Mouse (Mus musculus): ENCODE results near the gene Dlg5. TPM values are rescaled to one million over a fixed set of nuclear protein-coding genes. Genes with fewer than 3 reads are reported as not detected.

Dlg5 gene
- total RNA-seq, 4 experiments from 2014 or later: 9.0 to 12.7 (median 9.8) TPM

GRCm38 (mm10) chr14:24125069-24125468, 120.7 kb downstream of the Dlg5 start:
- no peak for DNase-seq (ENCODE audit: low spot score)

- no peak for DNase-seq (ENCODE audit: low spot score)
Measured at GRCm38 (mm10) chr14:24124171-24124570, 121.5 kb downstream of the Dlg5 start.

GRCm38 (mm10) chr14:24106734-24107133, 139.0 kb downstream of the Dlg5 start:
- no peak for DNase-seq (ENCODE audit: low spot score)

GRCm38 (mm10) chr14:24098828-24099227, 146.9 kb downstream of the Dlg5 start:
- DNase-seq (ENCODE audit: low spot score): no peak

DNA sequence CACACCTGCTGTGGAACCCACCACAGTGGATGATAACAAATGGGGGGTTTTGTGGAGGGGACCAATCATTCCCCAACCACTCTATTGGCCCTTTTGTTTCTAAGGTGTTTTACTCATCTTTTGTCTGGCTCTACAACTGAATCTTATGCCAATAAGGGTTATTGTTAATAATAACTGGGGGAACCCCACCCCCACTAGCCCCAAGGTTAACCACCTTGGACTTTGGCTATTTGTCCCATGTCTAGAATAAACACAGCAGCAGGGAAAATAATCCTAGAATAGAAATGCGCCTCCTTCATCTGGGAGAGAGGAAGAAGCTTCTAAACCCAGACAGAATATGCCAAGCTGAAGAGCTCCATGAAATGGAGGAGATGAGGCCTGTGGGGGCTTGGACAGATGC, 151.1 kb downstream of the Dlg5 start:
- no peak for DNase-seq (ENCODE audit: low spot score)

DNA sequence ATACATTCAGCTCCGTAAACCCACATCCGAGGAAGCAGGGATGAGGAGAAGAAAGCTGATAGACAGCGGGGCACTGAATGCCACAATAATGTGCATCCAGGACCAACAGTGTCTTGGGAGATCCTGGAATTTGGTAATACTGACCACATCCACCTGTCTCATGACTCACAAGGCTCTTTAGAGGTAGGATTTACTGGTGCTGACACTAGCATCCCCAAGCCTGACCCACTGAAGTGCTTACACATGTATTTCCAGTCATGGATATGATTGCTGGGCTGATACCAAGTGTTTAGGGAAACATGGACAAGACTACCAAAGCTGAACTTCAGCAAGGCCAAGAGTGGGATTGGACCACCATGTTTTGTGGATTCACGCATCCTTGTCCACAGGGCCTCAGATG, 152.5 kb downstream of the Dlg5 start:
- no peak for DNase-seq (ENCODE audit: low spot score)

GRCm38 (mm10) chr14:24092391-24092790, 153.3 kb downstream of the Dlg5 start:
- DNase-seq (ENCODE audit: low spot score): no peak

- DNase-seq (ENCODE audit: low spot score): no peak
Measured at GRCm38 (mm10) chr14:24090790-24091189, 154.9 kb downstream of the Dlg5 start.

DNA sequence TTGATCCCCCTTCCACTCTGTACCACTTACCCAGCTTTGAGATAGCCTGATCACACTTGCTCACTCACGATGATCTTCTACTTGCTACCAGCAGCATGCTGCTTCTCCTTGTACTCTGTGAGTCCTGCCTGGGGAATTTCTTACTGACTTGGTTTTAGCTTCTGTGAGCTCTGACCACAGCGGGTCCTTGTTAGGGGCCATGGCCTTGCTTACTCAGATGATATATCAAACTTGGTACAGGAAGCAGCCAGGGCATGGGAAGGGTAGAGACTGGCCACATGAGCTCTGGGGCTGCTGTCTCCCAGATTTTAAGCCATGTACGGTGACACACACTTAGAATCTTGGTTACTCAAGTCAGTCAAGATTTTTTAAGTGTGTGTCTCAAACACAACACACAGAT, 156.5 kb downstream of the Dlg5 start:
- no peak for DNase-seq (ENCODE audit: low spot score)

DNA sequence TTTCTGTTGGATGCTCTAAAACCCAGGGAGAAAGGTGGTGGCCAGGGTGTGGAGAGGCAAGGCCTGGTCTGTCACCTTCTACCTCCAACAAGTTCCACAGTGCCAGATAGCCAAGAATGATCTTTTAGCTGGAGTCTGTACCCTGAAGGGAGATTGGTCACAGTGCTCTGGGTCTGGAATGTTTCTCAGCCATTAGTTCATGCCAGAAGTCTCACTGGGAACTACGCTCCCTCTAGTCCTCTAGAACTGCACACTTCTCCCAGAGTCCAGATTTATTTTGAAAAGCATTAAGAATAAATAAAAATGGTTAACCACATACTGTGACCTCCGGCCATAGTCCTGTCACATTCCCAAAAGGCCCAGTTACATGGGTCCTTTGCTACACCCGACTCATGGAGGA, 158.3 kb downstream of the Dlg5 start:
- DNase-seq (ENCODE audit: low spot score): no peak

DNA sequence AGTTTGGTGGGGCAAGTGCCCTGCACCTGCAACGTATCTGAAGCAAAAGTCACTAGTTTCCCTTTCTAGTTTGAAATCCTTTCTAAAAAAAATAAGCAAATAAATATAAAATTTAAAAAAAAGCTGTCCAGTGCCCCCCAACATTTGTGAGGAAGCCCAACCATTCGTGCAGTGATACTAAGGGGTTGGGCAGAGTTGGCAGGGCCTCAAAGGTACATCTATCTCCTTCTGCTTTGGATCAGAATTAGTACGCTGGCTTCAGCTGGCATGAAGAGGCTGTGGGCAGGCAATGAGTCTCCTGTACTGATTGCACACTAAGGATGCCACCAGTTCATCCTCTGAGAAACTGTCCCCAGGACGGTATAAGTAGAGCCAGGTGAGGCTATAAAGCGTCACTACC, 159.2 kb downstream of the Dlg5 start:
- no peak for DNase-seq (ENCODE audit: low spot score)

Small RNAs within 50 kb of the gene (microRNA-seq; reads per million reads assigned to microRNA genes)
- gene Mir7210: not detected

Other genes with a start within 250 kb of the Dlg5 start
- 1 to 10 TPM in 1 of 4 experiments, under 1 TPM in 3; 0.63 to 1.4 (median 0.88) TPM for gene Kcnma1, start 231.4 kb downstream of the Dlg5 start, total RNA-seq (2022)
- gene E330034G19Rik, start 47.3 kb upstream of the Dlg5 start, total RNA-seq (2022): not detected
- gene Polr3a, start 241.1 kb upstream of the Dlg5 start, total RNA-seq (2022): 10 to 100 TPM; 11.8 to 15.0 (median 12.9) TPM
- 1,000 to 10,000 TPM in 1 of 4 experiments, 100 to 1,000 TPM in 3; 885 to 1,065 (median 937) TPM for gene Rps24, start 241.2 kb upstream of the Dlg5 start, total RNA-seq (2022)

Data from heart, adult 8-10 months (tissue).